Mouse (Mus musculus) granulocyte monocyte progenitor cell, adult 5-6 weeks (primary cell): ENCODE measurements around the gene Arhgef2. TPM values are rescaled to one million over a fixed set of nuclear protein-coding genes. Genes with fewer than 3 reads are reported as not detected.
"Not testable (repeated sequence)": the region's sequence is repeated elsewhere in the genome, so short reads cannot be mapped to it uniquely, and the experiment has no call there.

Experiments used
- ATAC-seq: replicated peaks from 2 replicates; pipeline ENCODE4 v1.8.0; 2016; ENCODE audit warnings: mild to moderate bottlenecking, moderate TSS enrichment, inconsistent platforms; ENCODE audit not compliant: poor library complexity, severe bottlenecking
- total RNA-seq, 2 experiments: library from RNA; stranded (forward) in 1 of 2; stranded (reverse) in 1 of 2; fragments of 200-712, 200-1000 nt in 1 of 2; fragments of >200 nt in 1 of 2; fragmentation: Nextera tagmentation in 1 of 2; gene quantifications; 2 replicates each; pipeline ENCODE4 v1.2.3; 2014 to 2017

Gene Arhgef2
- total RNA-seq (2014; fragmentation: Nextera tagmentation) (125 and 137 TPM in 2 replicates), total RNA-seq (2017) (59.1 and 73.5 TPM in 2 replicates)

DNA sequence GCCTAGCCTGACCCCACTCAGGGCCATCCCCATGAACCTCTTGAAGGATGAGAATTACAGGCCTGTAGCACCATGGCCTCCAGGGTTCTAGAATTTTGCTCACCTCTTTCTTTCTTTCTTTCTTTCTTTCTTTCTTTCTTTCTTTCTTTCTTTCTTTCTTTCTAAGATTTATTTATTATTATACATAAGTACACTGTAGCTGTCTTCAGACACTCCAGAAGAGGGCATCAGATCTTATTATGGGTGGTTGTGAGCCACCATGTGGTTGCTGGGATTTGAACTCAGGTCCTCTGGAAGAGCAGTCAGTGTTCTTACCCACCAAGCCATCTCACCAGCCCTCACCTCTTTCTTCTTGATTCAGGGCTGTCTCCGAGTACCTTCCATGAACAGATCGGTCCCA, at the start of gene Arhgef2:
Gene Arhgef2, plus strand, starts transcription at position 301 of the 400 bp plus-strand sequence.
- ATAC-seq = not testable (repeated sequence)

DNA sequence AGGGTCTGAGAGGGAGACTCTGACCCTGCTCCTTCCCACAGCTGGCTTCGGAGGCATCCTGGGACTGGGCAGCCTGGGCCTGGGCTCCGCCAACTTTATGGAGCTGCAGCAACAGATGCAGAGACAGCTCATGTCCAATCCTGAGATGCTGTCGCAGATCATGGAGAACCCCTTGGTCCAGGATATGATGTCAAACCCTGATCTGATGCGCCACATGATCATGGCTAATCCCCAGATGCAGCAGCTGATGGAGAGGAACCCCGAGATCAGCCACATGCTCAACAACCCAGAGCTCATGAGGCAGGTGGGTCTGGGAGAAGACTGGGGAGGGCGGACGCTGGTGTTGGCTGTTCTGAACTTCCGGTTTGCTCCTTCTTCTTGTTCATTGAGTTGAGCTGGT, 49.1 kb upstream of the Arhgef2 start:
- no peak for ATAC-seq

- ATAC-seq = no peak
These were observed 46.2 kb upstream of the Arhgef2 start for GRCm38 (mm10) chr3:88559596-88559995.

- no peak for ATAC-seq
These were observed 43.8 kb upstream of the Arhgef2 start for GRCm38 (mm10) chr3:88561989-88562388.

DNA sequence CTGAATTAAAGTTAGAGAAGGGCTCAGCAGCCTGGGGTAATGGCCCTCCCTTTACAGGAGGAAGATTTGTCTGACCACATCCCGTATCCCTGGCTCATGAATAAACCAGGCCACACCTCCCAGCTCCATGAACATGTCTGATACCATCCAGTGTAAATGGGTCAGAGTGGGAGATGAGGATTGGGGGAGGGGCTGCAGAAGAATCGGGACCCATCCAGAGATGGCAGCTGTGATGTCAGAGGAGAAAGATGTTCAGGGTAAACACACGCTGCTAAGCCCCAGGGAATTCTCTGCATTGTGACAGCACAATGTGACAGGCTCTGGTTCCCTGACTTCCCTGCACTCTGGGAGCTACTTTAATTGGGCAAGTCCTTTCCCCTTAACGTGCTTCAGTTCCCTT, 42.3 kb upstream of the Arhgef2 start:
- no peak for ATAC-seq

GRCm38 (mm10) chr3:88563966-88564365, 41.8 kb upstream of the Arhgef2 start:
- no peak for ATAC-seq

DNA sequence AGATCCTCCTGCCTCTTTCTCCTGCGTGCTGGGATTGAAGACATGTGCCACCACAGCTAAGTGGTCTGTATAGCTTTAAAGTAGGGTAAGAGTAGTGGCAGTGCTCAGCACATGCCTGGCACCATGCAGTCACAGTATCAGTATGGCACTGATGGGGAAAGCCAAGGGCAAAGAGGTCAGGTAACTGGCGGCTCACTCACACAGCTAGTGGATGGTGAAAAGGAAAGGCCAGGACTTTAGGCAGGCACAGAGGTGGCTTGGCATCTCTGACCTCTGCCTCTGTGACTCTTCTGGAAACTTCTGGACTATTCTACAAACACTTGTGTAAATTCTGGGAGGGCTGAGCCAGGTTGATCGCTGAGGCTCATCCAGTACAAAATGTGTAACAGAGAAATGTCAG, 39.6 kb upstream of the Arhgef2 start:
- ATAC-seq = no peak

- ATAC-seq = no peak
These were observed 39.2 kb upstream of the Arhgef2 start for GRCm38 (mm10) chr3:88566536-88567061.

DNA sequence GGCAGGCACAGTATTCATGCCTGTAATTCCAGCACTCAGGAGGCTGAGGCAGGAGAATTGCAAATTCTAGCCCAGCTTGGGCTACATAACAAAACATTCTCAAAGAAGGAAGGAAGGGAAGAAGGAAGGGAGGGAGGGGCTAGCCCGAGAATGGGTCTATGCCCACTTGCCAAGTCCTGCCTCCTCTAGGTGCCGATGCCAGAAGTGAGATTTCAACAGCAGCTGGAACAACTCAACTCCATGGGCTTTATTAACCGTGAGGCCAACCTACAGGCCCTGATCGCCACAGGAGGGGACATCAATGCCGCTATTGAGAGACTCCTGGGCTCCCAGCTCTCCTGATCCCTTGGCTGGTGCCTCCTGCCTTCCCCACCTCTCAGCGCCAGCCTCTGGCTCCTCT, 37.9 kb upstream of the Arhgef2 start:
- ATAC-seq = no peak

DNA sequence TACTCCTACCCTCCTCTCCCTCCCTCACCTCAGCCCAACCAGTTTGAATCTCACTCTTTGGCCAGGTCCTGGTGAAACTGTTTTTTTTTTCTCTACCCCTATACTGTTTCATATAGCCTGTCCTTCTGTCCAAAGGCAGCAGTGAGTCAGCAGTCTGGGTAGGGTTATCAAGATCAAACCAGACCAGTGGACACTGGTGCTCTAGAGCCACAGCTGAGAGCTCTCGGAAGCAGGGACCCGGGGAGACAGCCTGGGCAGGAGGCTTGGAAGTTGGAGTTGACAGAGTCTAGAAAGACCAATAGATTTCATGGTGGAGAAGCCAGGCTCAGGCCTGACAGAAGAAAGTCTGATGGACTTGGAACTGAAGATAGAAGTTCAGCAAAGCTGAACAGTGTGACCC, 37.2 kb upstream of the Arhgef2 start:
- ATAC-seq = no peak

DNA sequence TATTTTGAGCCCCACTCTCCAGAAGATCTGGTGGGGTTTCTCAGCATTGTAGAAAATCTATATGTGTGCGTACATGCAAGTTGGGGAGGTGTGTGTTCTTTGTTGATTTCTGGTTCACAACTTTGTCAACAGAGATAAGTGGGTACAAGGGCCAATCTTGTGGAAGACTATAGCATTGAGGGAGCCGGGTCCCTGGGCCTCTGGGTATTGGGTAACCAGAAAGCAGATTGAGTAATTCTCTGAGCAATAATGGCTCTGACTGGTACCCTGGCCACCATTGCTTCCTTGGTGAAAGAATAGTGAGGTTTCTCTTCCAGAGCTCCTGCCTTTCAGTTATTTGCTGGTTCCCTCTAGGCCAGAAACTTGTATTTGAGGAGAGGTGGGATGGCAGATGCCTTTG, 36.7 kb upstream of the Arhgef2 start:
- peak; percentile 73 for ATAC-seq

DNA sequence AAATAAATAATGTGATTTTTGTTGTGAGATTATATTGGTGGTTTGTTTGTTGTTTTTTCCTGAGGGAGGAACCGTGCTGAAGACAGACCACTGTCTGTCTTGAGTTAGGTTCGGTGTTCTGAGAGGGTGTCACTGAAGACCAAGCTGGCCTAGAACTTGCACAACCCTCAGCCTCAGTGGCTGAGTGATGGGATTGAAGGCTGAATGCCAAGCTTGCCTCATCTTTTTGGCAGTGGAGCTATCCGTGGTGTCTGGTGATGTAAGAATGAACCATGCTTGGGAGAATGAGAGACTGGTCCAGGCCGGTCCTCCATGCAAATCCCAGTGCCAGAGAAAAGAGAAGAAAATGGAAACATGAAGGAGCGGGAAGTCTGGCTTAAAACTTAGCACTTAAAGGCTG, 36.1 kb upstream of the Arhgef2 start:
- 0 out of 2 replicates have a peak, but pooled peaks have one; percentile 20 for ATAC-seq

DNA sequence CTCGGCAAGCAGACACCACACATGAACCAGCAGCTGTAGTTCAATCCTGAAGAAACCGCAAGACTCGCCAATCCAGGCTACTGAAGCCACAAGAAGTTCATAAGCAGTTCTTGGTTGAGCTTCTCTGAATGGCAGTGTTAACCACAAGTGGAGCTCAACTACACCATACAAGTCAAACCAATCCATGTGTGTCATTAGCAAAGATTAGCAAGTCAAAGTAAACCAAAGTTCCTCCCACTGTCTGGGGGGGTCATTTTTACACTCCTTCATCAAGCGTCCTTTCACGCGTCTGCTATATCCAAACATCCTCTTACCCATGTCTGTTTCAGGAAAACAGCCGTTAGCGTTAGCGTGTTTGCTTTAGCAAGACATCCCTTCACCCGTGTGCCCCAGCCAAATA, 35.4 kb upstream of the Arhgef2 start:
- ATAC-seq = no peak

- ATAC-seq = no peak
These were observed 33.9 kb upstream of the Arhgef2 start for GRCm38 (mm10) chr3:88571856-88572255.

DNA sequence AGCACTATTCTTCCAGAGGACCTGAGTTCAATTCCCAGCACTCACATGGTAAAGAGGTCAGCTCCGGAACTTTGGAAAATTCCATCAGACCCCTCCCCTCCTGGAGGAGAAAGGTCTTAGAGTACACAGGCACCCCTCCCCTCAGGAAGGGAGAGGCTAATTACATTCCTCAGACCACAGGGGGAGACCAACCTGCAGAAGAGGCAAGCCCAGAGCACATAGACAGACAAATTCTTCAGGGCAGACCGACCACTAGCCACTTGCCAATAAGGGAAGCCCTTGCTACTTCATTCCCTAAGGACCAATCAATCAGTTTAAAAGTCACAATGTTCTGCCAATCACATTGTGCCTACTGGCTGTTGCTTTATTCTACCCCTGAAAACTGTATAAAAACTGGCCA, 32.9 kb upstream of the Arhgef2 start:
- ATAC-seq = no peak

DNA sequence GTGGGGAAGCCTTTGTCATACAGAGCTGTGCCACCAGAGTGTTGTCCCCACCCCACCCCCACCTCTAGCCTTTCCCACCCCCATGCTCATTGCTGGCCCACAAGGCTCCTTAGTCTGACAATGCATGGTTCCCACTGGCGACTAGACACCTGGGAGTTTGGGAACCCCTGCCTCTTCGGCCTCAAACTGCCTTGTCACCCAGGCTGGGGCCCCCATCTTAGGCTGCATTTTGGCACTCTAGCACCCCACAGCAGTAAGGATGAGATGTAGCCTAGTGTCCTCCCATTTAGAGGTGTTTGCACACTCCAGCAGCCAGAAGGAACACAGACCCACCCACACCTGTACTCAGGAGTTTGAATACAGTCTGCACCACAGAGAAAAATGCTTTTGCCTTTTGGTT, 32.0 kb upstream of the Arhgef2 start:
- no peak for ATAC-seq

DNA sequence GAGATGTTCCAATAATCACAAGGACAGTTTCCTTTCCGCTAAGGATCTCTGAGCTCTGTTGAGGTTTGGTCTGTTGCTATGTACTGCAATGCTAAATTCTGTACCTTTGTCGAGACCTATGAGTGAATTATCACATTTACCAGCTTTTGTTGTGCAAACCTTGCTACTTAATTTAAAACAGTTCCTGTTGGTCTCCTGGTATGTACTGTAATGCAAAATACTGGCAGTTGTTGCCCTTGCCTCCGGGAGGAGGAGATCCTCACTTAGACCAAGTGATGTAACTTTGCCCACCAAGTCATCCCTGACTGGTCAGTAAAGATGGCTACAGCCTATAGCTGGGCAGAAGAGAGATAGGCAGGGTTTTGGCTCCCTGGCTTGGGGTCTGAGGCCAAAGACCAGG, 30.2 kb upstream of the Arhgef2 start, which contains the start of gene Ssr2:
Gene Ssr2, plus strand, starts transcription at position 337 of the 400 bp plus-strand sequence.
- ATAC-seq = no peak

DNA sequence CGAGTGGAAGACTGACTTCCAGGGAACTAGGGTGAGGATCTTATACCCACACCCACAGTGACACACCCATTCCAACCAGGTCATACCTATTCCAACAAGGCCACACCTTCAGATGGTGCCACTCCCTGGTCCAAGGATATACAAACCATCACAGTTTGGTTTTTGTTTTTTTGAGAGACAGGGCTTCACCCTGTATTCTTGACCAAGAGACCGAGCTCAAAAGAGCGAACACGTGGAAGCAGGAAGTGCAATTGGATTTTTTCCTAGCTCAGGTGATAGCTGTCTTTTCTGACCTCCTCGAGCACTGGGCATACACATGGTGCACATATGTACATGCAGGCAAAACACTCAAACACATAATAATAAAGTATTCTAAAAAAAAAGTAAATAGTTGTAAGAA, 27.9 kb upstream of the Arhgef2 start:
- not testable (repeated sequence) for ATAC-seq

- ATAC-seq = no peak
These were observed 27.0 kb upstream of the Arhgef2 start for GRCm38 (mm10) chr3:88578498-88579424.

DNA sequence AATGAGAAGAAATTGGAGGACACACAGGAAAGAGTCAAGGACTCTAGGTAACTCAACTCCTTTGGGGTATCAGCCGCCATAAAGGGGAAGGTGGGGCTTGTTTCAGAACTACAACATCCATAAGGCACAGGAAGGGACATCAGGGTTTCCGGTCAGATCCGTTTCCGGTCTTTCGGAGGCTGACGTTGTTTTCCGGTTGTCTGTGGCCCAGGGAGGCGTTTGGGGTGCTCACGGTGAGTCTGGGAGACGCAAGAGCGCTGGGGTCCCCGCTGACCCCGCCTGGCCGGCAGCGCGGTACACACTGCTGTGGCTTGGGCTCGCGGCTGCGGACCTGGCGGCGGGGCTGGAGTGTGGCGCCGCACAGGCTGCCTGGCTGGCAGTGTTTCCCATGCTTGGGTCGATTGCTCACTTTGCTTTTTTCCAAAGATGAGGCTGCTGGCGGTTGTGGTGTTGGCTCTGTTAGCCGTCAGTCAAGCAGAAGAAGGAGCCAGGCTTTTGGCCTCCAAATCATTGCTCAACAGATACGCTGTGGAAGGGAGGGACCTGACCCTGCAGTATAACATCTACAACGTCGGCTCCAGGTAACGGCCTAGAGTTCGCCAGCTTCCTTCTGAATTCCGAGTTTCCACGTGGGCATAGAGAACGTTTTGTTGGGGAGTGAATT, 26.2 kb upstream of the Arhgef2 start:
- ATAC-seq = peak; percentile 98

- ATAC-seq = no peak
These were observed 20.0 kb upstream of the Arhgef2 start for GRCm38 (mm10) chr3:88585769-88586168.
